Mouse (Mus musculus): Measurements from ENCODE around the gene Tmem216.
A peak's percentile ranks its signal among the peaks of the same experiment; 100 is the strongest.
"Not testable (repeated sequence)": the region's sequence is repeated elsewhere in the genome, so short reads cannot be mapped to it uniquely, and the experiment has no call there.

The Tmem216 gene

DNA sequence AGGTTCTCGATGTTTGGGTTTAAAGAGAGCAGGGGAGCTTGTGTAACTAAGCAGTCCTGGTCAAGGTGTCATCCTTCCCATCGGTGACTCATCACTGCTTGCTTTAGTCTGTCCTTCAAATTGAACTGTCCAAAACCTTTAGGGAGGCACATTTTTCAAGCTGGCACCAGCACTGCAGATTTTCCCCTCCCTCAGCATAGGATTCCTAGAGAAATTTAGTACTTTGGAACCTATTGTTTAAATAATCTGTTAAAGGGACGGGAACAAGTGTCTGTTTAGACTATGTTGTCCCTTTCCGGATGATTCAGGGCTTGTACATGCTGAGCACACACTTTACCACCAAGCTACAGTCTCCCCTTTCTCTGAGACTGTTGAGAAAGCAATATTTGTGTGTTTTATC is 9.2 kb upstream of the Tmem216 start:
- no peak for DNase-seq (ENCODE audit: low spot score)

DNA sequence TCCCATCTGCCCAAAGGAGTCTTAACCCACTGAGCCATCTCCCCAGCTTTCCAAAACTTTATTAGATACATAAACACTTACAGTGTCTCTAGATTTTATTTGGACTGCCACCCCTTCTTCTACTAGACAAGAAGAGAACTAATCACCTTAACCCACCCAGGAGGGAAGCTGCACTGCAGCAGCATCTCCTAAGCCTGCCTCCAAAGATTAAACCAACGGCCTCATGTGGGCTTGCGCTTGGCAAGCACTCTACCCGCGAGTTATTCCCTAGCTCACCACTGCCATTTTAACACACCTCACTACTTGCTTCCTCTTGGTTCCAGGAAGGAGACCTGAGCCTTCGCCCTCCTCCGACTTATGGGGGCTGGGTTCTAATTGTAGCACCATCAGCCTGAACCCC is 8.2 kb upstream of the Tmem216 start:
- DNase-seq (ENCODE audit: low spot score), result no peak

DNA sequence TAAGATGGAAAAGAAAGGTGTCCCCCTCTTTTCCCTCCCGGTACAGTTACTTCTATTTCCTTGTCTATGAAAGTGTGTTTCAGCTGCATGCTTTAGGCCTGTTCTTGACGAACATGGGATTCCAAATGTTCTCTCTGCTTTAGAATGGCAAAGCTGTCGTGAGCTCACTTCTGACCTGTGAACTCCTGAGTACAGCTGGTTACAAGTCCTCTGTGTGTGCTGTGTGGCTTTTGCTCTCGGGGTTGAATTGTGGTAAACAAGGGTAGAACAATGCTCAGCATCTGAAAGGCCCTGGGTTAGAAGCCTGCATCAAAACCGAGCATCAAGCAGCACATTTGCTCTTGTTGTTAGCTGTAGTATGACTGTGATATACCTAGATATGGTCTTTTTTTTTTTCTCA is 6.3 kb upstream of the Tmem216 start:
- no peak for DNase-seq (ENCODE audit: low spot score)

DNA sequence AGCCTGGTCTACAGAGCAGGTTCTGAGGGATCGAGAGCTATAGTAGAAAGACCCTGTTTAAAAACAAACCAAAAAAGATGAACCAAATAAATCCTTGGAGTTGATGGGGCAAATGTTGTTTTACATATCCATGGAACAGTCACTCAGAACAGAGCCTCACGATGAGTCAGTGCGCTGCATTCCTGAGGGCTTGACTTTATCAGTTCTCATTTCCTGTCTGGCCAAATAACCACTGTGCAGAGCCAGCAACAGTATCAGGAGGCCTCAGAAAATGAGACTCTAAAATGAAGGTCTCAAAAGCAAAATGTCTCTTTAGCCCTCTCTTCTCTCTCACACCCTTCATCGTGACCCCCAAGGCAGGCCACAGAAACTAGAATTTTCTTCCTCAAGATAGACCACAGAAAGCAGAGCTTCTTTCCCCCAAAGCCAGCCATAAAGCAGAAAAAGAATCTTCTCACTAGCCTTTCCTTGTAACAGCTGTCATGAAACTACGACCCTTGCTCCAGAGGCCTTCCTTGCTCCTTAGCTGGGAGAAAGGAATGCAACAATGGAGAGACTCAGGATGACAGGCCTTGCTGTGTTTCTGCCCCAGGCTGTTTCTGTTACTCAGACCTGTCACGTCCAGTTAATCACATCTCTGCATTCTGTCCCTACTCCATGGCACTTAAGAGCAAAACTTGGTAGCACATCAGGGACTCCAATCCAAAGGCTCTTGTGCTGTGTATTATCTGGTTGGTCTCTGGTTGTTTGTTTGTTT is 5.7 kb upstream of the Tmem216 start:
- DNase-seq (ENCODE audit: low spot score), result peak; percentile 47

DNA sequence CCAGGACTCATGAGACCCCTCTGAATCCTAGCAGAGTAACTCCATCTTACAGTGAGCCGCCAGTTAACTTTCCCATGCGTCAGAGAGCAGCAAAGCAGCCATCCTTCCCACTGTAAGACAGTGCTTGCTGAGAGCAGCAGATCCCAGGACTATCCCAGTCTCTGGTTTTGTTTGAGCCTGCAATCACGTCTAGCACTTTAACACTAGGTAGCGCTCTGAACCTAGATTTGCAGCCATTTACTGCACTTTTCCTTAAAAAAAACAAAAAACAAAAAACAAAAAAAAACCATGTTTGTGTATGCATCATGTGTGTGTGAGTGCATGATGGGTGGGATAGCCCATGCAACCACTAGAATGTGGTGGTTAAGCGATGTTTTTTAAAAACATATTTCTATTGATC is 4.1 kb upstream of the Tmem216 start:
- DNase-seq (ENCODE audit: low spot score), result peak; percentile 33

DNA sequence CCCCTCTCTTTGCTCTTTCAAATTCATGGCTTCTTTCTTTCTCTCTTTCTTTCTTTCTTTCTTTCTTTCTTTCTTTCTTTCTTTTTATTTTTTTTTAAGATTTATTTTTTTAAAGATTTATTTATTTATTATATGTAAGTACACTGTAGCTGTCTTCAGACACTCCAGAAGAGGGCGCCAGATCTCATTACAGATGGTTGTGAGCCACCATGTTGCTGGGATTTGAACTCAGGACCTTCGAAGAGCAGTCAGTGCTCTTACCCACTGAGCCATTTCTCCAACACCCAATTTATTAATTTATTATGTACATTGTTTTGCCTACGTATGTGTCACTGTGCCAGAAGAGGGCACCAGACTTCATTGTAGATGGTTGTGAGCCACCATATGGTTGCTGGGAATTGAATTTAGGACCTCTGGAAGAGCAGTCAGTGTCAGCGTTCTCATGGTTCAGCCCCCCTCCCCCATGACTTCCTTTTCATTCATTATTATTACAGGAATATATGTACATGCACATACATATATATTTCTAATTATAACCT is 1.9 kb upstream of the Tmem216 start:
- not testable (repeated sequence) for DNase-seq (ENCODE audit: low spot score)

DNA sequence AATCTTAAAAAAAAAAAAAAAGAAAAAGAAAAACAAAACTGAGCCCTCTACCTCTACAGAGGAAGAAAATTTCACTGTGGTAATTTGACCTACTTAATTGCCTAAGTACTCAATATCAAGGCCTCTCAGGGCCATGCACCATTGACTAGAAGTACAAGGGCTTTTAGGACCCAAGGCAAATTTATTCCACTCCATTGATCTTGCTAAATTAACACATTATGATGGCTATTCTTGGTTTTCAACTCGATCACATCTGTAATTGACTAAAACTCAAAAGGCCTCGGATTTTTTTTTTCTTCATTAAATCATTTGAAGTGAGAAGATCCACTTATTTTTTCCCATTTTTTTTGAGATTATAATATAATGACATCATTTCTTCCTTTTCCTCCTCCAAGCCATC is 1.4 kb upstream of the Tmem216 start:
- no peak for DNase-seq (ENCODE audit: low spot score)

DNA sequence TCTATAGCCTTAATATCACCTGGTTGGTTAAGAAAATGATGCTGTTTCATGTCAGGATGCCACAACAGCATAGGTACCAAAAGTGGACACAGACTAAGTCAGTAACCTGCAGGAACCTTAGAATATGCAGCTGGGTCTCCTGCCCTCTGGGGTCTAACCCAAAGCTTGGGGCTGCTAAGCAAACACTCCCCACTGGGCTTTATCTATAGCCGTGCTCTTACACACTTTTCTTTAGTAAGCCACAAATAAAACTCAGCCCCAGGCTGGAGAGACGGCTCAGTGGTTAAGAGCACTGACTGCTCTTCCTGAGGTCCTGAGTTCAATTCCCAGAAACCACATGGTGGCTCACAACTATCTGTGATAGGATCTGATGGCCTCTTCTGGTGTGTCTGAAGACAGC is 963 bp upstream of the Tmem216 start:
- DNase-seq (ENCODE audit: low spot score), result no peak

DNA sequence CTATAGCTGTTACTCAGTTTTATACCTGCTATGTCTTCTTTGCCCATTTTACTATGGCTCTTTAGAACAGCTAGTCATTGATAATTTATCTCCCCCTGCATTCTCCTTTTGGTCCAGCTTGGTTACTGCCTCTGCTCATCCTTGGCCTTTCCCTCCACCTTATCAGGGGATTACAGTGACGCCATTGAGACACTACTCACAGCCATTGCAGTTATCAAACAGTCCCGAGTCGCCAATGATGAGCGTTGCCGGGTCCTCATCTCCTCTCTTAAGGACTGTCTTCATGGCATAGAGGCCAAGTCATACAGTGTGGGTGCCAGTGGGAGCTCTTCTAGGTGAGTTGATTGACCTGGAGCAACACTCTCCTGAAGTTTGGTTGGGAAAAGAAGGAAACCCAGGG is 16.6 kb downstream of the Tmem216 start:
- no peak for DNase-seq (ENCODE audit: low spot score)

DNA sequence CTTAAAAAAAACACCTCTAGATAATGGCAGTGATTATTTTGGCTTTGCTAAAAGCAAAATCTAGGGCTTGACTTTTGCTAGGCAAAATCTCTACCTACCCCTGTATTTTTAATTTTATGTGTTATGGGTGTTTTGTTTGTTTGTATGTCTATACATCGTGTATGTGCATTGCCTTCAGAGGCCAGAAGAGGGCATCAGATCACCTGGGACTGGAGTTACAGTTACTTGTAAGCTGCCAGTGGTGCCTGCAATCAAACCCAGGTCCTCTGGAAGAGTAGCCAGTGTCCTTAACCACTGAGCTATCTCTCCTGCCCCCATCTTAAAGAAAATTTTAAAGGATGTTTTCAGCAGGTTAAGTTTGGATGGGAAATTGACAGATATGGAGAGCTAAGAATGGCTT is 26.0 kb downstream of the Tmem216 start:
- no peak for DNase-seq (ENCODE audit: low spot score)

DNA sequence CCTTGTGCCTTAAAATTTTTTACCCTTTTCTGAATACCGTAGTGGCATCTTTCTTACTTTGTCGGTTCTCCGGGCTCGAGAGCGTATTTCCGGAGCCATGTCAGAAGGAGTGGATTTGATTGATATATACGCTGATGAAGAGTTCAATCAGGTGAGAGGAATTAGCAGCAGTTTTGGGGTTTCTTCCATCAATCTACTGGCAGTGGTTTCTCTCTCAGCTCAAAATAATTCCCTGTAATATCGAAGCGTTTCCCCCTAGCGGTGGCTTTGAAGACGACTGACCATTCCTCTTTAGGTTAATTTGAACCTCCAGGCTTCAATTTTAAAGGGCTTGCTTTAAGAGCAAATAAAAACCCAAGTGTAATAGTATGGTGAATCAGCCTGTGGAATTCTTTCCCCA is 30.1 kb downstream of the Tmem216 start, which contains the start of gene Sdhaf2:
TSS of gene Sdhaf2 (minus strand) at position 233 of the 400 bp plus-strand sequence.
- peak; percentile 71 for DNase-seq (ENCODE audit: low spot score)

DNA sequence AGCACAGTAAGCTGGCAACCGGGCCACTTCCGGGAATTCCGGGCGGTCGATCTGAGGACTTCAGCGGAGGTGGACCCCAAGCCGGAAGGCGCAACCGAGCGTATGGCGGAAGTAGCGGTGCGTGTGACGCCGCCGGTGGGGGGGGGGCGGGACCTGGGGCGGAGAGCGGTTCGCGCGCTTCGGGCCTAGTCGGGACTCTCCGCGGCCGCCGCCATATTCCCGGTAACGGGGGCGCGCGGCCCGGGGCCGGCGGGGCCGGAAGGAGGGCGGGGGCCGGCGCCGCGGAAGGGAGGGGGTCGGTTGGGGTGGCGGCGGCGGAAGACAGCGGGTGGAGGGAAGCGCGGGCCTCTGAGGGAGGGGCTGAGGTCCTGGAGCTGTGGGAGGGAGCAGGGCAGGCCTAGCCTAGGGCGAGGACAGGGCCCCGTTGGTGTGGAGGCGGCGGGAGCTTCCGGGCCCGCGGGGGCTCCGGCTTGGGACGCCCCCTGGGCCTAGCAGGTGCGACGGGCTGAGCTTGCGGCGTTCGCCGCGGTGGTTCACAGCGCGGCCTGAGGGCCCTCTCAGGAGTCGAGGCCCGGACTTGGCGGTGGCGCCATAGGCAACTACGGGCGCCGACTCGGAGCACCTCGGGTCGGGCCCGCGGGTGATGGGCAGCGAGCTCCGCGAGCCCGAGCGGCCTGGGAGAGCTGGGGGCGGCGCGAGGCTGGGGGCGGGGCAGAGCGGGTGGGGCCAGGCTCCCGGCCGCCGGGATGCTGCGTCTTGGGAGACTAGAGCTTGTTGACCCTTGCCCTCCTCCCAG is 30.7 kb downstream of the Tmem216 start, which contains the start of gene Cpsf7:
TSS of gene Cpsf7 (plus strand) at position 161 of the 796 bp plus-strand sequence.
- peak; percentile 93 for DNase-seq (ENCODE audit: low spot score)

DNA sequence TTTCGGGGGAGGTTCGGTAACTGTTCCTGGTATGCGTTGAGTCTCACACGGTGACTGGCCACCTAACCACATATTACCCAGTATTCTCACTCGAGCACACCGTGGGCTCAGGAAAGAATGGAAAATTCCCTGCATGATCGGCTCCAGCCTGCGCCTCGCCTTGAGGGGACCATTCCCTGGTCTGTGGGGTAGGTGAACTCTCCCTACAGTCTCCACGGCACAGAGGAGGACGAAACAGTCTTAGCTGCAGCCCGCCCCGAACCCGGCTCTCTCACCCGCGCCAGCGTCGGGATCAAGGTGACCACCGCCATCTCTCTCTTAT is 31.3 kb downstream of the Tmem216 start:
- DNase-seq (ENCODE audit: low spot score), result no peak

DNA sequence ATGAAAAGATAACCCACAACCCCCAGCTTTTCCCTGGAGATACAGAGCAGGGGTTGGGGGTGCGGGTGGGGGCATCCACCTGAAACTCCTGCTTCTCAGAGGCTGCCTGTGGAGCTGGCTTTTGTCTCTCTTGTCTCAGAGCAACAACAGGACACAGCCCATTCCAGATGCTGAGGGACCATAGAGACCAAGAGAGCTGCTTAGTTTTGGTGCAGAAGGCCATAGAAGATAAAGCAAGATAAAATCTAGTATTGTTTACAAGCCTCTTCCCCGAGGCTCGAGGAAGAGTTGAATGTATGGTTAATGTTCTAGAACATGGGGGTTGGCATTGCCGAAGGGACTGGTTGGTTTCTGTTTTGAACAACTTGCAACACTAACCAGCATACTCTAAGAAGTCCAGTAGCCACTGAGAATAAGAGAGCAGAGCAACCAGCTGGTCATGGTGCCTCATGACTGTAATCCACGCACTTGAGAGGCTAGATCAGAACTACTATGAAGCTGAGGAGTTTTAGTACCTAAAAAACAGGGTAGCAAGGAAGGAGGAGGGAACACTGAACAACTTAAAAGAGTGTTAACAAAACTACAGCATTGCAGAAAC is 32.5 kb downstream of the Tmem216 start:
- no peak for DNase-seq (ENCODE audit: low spot score)

DNA sequence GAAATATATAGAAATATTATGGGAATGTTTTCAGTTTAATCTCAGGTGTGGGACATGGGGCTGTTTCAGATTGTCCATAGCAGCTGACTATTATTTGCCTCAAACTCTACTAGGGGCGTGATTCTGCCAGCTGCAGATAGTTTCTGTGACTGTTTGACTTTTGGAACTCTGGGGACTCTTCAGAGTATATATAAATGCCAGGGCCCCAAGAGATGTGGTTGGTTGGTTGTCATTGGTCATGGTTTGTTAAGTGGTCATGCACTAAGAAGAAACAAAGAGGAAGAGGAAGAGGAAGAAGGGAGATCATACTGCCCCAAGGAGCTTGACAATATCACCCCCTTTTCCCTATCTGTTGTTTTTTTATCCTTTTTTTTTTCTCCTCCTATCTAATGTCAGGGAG is 34.1 kb downstream of the Tmem216 start:
- DNase-seq (ENCODE audit: low spot score), result no peak

DNA sequence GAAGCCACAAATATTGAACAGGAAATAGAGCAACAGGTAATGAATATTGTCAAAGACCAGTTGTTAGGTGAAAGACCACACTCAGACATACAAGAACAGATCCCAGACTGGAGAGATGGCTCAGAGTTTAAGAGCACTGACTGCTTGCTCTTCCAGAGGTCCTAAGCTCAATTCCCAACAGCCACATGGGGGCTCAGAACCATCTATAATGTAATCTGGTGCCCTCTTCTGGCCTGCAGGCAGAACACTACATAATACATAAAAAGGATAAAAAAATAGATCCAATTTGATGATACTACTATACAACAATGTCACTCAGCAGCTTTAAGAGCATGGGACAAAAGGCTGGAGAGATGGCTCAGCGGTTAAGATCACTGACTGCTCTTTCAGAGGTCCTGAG is 35.7 kb downstream of the Tmem216 start:
- DNase-seq (ENCODE audit: low spot score), result peak; percentile 48

DNA sequence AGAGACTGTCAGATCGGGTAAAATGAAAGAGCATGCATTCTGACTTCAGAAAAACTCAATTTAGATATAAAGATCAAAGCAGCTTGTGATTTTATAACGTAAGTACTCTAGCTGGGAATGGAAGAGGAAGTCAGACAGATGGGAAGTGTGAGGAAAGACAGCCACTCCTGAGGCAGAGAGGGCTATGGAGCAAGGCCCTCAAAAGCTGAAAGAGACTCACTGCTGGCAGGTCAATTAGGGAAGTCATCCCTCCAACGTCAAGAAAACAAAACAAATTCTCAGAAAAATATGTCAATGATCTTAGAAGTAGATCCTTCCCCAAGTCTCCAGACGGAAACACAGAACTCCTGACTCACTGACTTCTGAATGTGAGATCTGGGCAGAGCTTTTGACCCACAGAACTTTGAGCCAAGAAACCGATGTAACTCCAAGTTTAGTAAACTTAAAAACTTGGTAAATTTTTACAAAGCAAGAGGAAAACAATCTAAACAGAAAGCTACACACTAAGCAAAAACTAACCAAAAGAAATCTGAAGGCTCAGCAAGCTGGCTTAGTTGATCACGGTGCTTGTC is 45.2 kb downstream of the Tmem216 start:
- DNase-seq (ENCODE audit: low spot score), result no peak

DNA sequence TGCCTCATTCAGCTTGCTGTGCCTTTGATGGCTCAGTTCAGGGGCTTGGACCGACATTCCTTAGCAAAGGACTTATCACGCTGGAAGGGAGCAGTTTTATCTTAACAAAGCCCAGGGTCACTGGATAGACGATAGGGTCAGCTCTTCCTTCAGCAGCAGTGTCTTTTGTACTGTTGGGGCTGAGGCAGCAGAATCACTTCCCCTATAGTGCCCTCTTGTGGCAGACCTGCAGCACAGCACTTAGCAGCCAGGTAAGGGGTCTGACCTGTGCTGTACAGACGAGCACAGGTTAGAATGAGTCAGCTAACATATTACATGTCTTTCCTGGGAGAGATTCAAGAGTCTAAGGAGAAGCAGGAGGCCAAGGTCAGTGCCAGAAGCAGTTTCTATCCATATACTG is 53.5 kb downstream of the Tmem216 start:
- DNase-seq (ENCODE audit: low spot score), result peak; percentile 84

DNA sequence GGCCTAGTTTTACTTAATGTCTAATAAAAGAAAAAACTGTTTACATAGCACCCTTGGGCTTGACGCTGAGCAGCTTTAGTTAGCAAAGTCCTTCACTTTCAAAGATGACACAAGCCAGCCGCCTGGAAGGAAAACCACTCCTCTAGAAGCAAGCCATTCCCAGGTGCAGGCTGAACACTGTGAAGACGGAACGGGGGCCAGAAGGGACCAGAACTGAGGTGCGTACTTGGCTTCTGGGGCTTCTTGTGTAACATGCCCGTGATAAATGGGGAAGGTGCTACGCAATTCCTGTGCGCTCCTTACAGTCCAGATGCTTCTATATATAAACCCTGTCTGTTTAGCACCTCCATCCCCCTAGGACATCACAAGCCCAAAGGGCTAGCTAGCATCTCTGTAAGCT is 55.5 kb downstream of the Tmem216 start:
- no peak for DNase-seq (ENCODE audit: low spot score)

DNA sequence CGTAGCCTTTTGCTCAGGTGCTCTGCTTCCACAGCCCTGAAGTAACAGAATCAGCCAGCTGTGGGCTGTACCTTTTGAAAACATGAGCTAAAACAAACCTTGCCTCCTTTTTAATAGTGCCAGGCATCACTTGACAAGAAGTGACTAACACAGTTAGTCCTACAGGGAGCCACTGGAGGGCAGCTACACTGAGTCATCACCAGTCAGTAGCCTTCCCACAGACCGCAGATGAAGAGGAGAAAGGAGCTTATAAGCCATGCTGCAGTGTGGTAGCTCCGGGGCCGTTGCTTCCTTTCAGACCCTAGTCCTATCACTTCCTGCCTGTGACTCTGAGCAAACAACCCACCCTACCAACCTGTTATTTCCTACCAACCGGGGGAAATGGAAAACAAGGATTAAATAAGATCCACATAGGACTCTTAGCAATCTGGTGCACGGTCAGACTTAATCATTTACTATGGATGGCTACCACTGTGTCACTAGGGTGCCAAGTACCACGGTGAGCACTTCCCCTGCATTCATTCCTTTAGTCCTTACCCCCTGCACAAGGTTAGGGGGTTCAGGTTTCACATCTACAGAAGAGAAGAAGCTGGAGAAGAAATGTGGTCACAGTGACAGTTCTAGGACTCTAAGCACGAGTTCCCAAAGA is 58.4 kb downstream of the Tmem216 start:
- no peak for DNase-seq (ENCODE audit: low spot score)

DNA sequence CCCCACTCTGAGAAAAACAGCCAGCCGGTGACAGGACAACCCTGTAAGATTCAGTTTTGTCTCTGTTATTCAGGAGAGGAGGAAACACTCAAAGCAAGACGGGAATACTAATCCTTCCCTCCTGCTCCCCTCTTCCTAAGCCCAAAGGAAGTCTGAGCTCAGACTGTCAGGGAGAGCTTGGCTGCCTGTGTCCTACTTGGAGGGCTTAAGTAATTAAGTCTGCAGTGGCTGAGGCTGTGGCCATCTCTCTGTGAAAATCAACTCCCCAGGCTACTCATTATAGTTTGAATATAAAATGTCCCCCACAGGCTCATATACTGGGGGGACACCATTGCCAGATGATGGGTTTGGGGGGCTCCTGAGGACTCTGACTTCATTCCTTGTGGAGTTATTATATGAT is 59.1 kb downstream of the Tmem216 start:
- no peak for DNase-seq (ENCODE audit: low spot score)

DNA sequence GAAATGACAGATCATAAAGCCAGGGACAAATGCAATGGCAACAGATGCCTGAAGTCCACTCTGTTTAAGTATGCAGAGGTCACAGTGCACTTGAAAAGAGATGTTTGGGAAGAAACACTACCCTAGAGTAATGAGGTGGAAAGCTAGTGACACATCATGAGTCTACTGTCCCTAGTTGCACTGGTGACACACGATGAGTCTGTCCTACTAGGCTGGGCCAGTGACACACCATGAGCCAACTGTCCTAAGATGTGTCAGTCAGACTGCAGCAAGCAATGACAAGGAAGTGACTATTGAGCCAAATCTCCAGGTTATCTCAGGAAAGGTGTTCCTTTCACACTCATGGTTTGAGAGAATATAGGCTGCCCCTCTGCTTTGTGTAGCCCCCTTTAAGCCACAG is 60.4 kb downstream of the Tmem216 start:
- no peak for DNase-seq (ENCODE audit: low spot score)

All from embryo, embryonic 10 days (tissue).